Mouse (Mus musculus) CH12.LX (cell line): ENCODE results near the gene Myrfl. TPM values are rescaled to one million over a fixed set of nuclear protein-coding genes. Genes with fewer than 3 reads are reported as not detected.

Experiments used
- DNase-seq: peaks from one replicate; pipeline ENCODE4 v3.0.0-alpha.2; 2013; ENCODE audit errors: extremely low read depth
- H3K27ac ChIP-seq: 2 replicates; pipeline ENCODE4 v1.5.1; 2012; ENCODE audit warnings: low read depth, mild to moderate bottlenecking, control low read depth, moderate library complexity; ENCODE audit not compliant: insufficient read depth
- H3K27me3 ChIP-seq: replicated peaks from 2 replicates; pipeline ENCODE3; 2012; ENCODE audit warnings: inconsistent platforms
- H3K36me3 ChIP-seq, 2 experiments: replicated peaks in 1 of 2; 2 replicates each; pipeline versions ENCODE3 to v1.6.1; 2012; ENCODE audit warnings: inconsistent platforms in 1 of 2, low read length in 1 of 2, mild to moderate bottlenecking in 1 of 2, mixed read lengths in 1 of 2, moderate library complexity in 1 of 2; ENCODE audit not compliant: control insufficient read depth in 1 of 2, insufficient read depth in 1 of 2
- H3K4me1 ChIP-seq, 2 experiments: 2 replicates each; pipeline ENCODE4 v1.6.1; 2012; ENCODE audit warnings: inconsistent platforms in 1 of 2, moderate library complexity in 1 of 2; ENCODE audit not compliant: insufficient read depth in 2 of 2, control insufficient read depth in 1 of 2
- H3K4me2 ChIP-seq: 2 replicates; pipeline ENCODE4 v1.6.1; 2012; ENCODE audit warnings: low read depth, mild to moderate bottlenecking, control low read depth; ENCODE audit not compliant: poor library complexity, insufficient read depth, severe bottlenecking
- H3K4me3 ChIP-seq, 3 experiments: fragments of 150-350 bp in 1 of 3; sonication (generic) in 1 of 3; replicated peaks in 1 of 3; 2 replicates each; pipeline versions ENCODE3 to v1.5.1; 2011 to 2012; ENCODE audit warnings: low read depth in 2 of 3, low read length in 2 of 3, mild to moderate bottlenecking in 2 of 3, moderate library complexity in 2 of 3, control low read depth in 1 of 3, improper control_type of control experiment in 1 of 3, inconsistent platforms in 1 of 3, mixed read lengths in 1 of 3; ENCODE audit not compliant: poor library complexity in 1 of 3
- H3K79me2 ChIP-seq: replicated peaks from 2 replicates; pipeline ENCODE4 v1.6.1; 2012; ENCODE audit warnings: mild to moderate bottlenecking, moderate library complexity; ENCODE audit not compliant: control insufficient read depth, poor library complexity, insufficient read depth, severe bottlenecking; ENCODE audit errors: extremely low read depth
- H3K9ac ChIP-seq: 2 replicates; pipeline ENCODE4 v1.6.1; 2012; ENCODE audit warnings: low read depth, mild to moderate bottlenecking, control low read depth, moderate library complexity; ENCODE audit not compliant: insufficient read depth
- H3K9me3 ChIP-seq: replicated peaks from 2 replicates; pipeline ENCODE3; 2012; ENCODE audit warnings: low read length, inconsistent platforms, mixed read lengths
- BHLHE40 ChIP-seq: IDR thresholded peaks from 2 replicates; pipeline ENCODE4 v1.6.1; 2011; ENCODE audit warnings: mild to moderate bottlenecking, low read depth, low read length, improper control_type of control experiment
- CTCF ChIP-seq, 2 experiments: IDR thresholded peaks in 1 of 2; conservative IDR thresholded peaks in 1 of 2; 2 replicates each; pipeline ENCODE4 v1.5.1; 2011 to 2012; ENCODE audit warnings: low read depth in 2 of 2, low read length in 2 of 2, improper control_type of control experiment in 1 of 2, inconsistent platforms in 1 of 2, mild to moderate bottlenecking in 1 of 2, moderate library complexity in 1 of 2
- E2F4 ChIP-seq: IDR thresholded peaks from 2 replicates; pipeline ENCODE4 v1.6.1; 2011; ENCODE audit warnings: low read depth, low read length, improper control_type of control experiment; ENCODE audit not compliant: insufficient replicate concordance
- EP300 ChIP-seq: IDR thresholded peaks from 2 replicates; pipeline ENCODE4 v1.6.1; 2011; ENCODE audit warnings: low read length, improper control_type of control experiment
- ETS1 ChIP-seq: conservative IDR thresholded peaks from 2 replicates; pipeline ENCODE4 v1.6.1; 2012; ENCODE audit warnings: low read depth, mild to moderate bottlenecking, inconsistent platforms, low read length, improper control_type of control experiment, moderate library complexity
- GABPA ChIP-seq: IDR thresholded peaks from 2 replicates; pipeline ENCODE4 v1.6.1; 2012; ENCODE audit warnings: low read depth, low read length, improper control_type of control experiment, inconsistent platforms; ENCODE audit not compliant: insufficient replicate concordance
- IRF4 ChIP-seq: IDR thresholded peaks from 2 replicates; pipeline ENCODE4 v1.6.1; 2014; ENCODE audit warnings: low read depth, mild to moderate bottlenecking, inconsistent platforms, low read length, improper control_type of control experiment
- JUN ChIP-seq: IDR thresholded peaks from 2 replicates; pipeline ENCODE4 v1.6.1; 2011; ENCODE audit warnings: low read depth, mild to moderate bottlenecking, low read length, improper control_type of control experiment, moderate library complexity; ENCODE audit not compliant: insufficient read depth
- JUND ChIP-seq: conservative IDR thresholded peaks from 2 replicates; pipeline ENCODE4 v1.6.1; 2011; ENCODE audit warnings: low read depth, low read length, improper control_type of control experiment
- KAT2A ChIP-seq: IDR thresholded peaks from 2 replicates; pipeline ENCODE4 v1.6.1; 2012; ENCODE audit warnings: low read length, improper control_type of control experiment, inconsistent platforms; ENCODE audit not compliant: insufficient replicate concordance
- MAFK ChIP-seq: IDR thresholded peaks from 2 replicates; pipeline ENCODE4 v1.6.1; 2011; ENCODE audit warnings: low read length, improper control_type of control experiment; ENCODE audit not compliant: insufficient replicate concordance
- MAX ChIP-seq: IDR thresholded peaks from 2 replicates; pipeline ENCODE4 v1.6.1; 2011; ENCODE audit warnings: low read length, improper control_type of control experiment
- MAZ ChIP-seq: IDR thresholded peaks from 2 replicates; pipeline ENCODE4 v1.6.1; 2012; ENCODE audit warnings: low read depth, mild to moderate bottlenecking, inconsistent platforms, low read length, improper control_type of control experiment, moderate library complexity
- MEF2A ChIP-seq: IDR thresholded peaks from 2 replicates; pipeline ENCODE4 v1.6.1; 2014; ENCODE audit warnings: low read depth, mild to moderate bottlenecking, inconsistent platforms, low read length, improper control_type of control experiment, borderline replicate concordance
- MXI1 ChIP-seq: IDR thresholded peaks from 2 replicates; pipeline ENCODE4 v1.6.1; 2011; ENCODE audit warnings: mild to moderate bottlenecking, low read depth, low read length, improper control_type of control experiment
- MYC ChIP-seq: IDR thresholded peaks from 2 replicates; pipeline ENCODE4 v1.6.1; 2011; ENCODE audit warnings: low read depth, mild to moderate bottlenecking, improper control_type of control experiment, low read length
- NRF1 ChIP-seq: IDR thresholded peaks from 2 replicates; pipeline ENCODE4 v1.6.1; 2014; ENCODE audit warnings: low read depth, mild to moderate bottlenecking, inconsistent platforms, low read length, improper control_type of control experiment, moderate library complexity
- POLR2A ChIP-seq: IDR thresholded peaks from 2 replicates; pipeline ENCODE4 v1.6.1; 2011; ENCODE audit warnings: low read depth, mild to moderate bottlenecking, improper control_type of control experiment, low read length
- RAD21 ChIP-seq: IDR thresholded peaks from 2 replicates; pipeline ENCODE4 v1.6.1; 2011; ENCODE audit warnings: low read depth, mild to moderate bottlenecking, low read length, improper control_type of control experiment, moderate library complexity
- SIN3A ChIP-seq: IDR thresholded peaks from 2 replicates; pipeline ENCODE4 v1.6.1; 2012; ENCODE audit warnings: low read length, improper control_type of control experiment, inconsistent platforms
- SMC3 ChIP-seq: IDR thresholded peaks from 2 replicates; pipeline ENCODE4 v1.6.1; 2011; ENCODE audit warnings: low read depth, low read length, improper control_type of control experiment
- TBP ChIP-seq: conservative IDR thresholded peaks from 2 replicates; pipeline ENCODE4 v1.6.1; 2011; ENCODE audit warnings: low read depth, low read length, improper control_type of control experiment
- TCF12 ChIP-seq: IDR thresholded peaks from 2 replicates; pipeline ENCODE4 v1.6.1; 2014; ENCODE audit warnings: low read depth, mild to moderate bottlenecking, inconsistent platforms, low read length, improper control_type of control experiment
- USF1 ChIP-seq: IDR thresholded peaks from 2 replicates; pipeline ENCODE4 v1.6.1; 2014; ENCODE audit warnings: low read depth, mild to moderate bottlenecking, inconsistent platforms, low read length, improper control_type of control experiment
- USF2 ChIP-seq: conservative IDR thresholded peaks from 2 replicates; pipeline ENCODE4 v1.6.1; 2011; ENCODE audit warnings: low read depth, low read length, improper control_type of control experiment
- ZC3H11A ChIP-seq: IDR thresholded peaks from 2 replicates; pipeline ENCODE4 v1.6.1; 2012; ENCODE audit warnings: low read depth, mild to moderate bottlenecking, inconsistent platforms, low read length, improper control_type of control experiment
- ZKSCAN1 ChIP-seq: IDR thresholded peaks from 2 replicates; pipeline ENCODE4 v1.6.1; 2012; ENCODE audit warnings: low read depth, inconsistent platforms, low read length, improper control_type of control experiment, borderline replicate concordance
- ZNF384 ChIP-seq: IDR thresholded peaks from 2 replicates; pipeline ENCODE4 v1.6.1; 2012; ENCODE audit warnings: low read depth, low read length, improper control_type of control experiment, inconsistent platforms
- dilution Hi-C: fragments of 300-500 bp; cut with MboI; formaldehyde crosslinking; loops from 2 replicates; pipeline ENCODE4 v1.14.3; 2020; ENCODE audit warnings: low sequenced_read_pairs; ENCODE audit not compliant: extremely low pct_unique_long_range_greater_than_20kb, extremely low pct_ligation_motif_present
- in situ Hi-C: fragments of 300-500 bp; cut with MboI; formaldehyde crosslinking; loops from 3 replicates; pipeline ENCODE4 v1.14.3; 2019; ENCODE audit warnings: low sequenced_read_pairs, low pct_ligation_motif_present, low pct_unique_long_range_greater_than_20kb, mixed read lengths
- polyA plus RNA-seq: library from polyadenylated mRNA; unstranded; fragments of >175 nt; gene quantifications from 2 replicates; pipeline ENCODE4 v1.2.1, GENCODE M21; 2012; ENCODE audit warnings: low read depth; ENCODE audit not compliant: insufficient read length
- total RNA-seq, 2 experiments: library from RNA; depleted of rRNA; stranded (reverse); fragments of 300-350 nt in 1 of 2; fragments of >200 nt in 1 of 2; gene quantifications; 2 replicates each; pipeline ENCODE4 v1.2.3; 2012 to 2014

The Myrfl gene
- total and polyA plus RNA-seq, 3 experiments, result not detected

- H3K27me3 ChIP-seq, result no peaks in the 10 kb centered on the region
- DNase-seq, result no peak
- no peaks in the 10 kb centered on the region for H3K36me3 ChIP-seq
- H3K27ac ChIP-seq, result no peak overlapping the region
- H3K9ac ChIP-seq, result no peak overlapping the region
- dilution Hi-C loops (no loop called here), in situ Hi-C loops (no loop called here)
- no peak overlapping the region for H3K4me2 ChIP-seq
- no peaks in the 10 kb centered on the region for H3K9me3 ChIP-seq
- H3K79me2 ChIP-seq, result no peaks in the 10 kb centered on the region
- no peak overlapping the region for H3K4me3 ChIP-seq
- peaks cover 5 to 9% of the 10 kb centered on the region in 2 experiments for H3K4me1 ChIP-seq
- TF ChIP-seq ZKSCAN1 (no peak), ZC3H11A (no peak), USF1 (no peak), JUND (no peak), RAD21 (no peak), TCF12 (no peak), MAFK (no peak), TBP (no peak), SMC3 (no peak)
Measured at GRCm38 (mm10) chr10:116761476-116762068, 135.1 kb downstream of the Myrfl start.

- H3K9ac ChIP-seq, result no peak overlapping the region
- H3K36me3 ChIP-seq, result no peaks in the 10 kb centered on the region
- H3K79me2 ChIP-seq, result no peaks in the 10 kb centered on the region
- H3K9me3 ChIP-seq, result no peaks in the 10 kb centered on the region
- peaks cover 5 to 9% of the 10 kb centered on the region in 2 experiments for H3K4me1 ChIP-seq
- DNase-seq, result peak; percentile 48
- dilution Hi-C loops (no loop called here), in situ Hi-C loops (no loop called here)
- no peak overlapping the region for H3K27ac ChIP-seq
- TF ChIP-seq E2F4 (no peak), MAZ (no peak), USF2 (no peak), USF1 (no peak), SIN3A (no peak), GABPA (no peak), MAFK (no peak), BHLHE40 (peak; percentile 91), ZKSCAN1 (no peak), ZNF384 (no peak), POLR2A (no peak), TBP (no peak), TCF12 (peak; percentile 52; the same call in 1 of the 2 replicates), MYC (peak; percentile 85), KAT2A (no peak), MEF2A (peak; percentile 41; the same call in 1 of the 2 replicates), CTCF (conservative IDR thresholded peaks at IDR 0.05 in 1 of 2, IDR thresholded peaks at IDR 0.05 in 1 of 2; ENCODE audit: low read depth in 2 of 2, low read length in 2 of 2) (no peak), JUN (peak; percentile 82), JUND (peak; percentile 84), EP300 (peak; percentile 79), MXI1 (peak; percentile 64; the same call in 1 of the 2 replicates), ETS1 (peak; percentile 83), RAD21 (no peak), MAX (peak; percentile 79), ZC3H11A (no peak), IRF4 (peak; percentile 55), NRF1 (no peak)
- H3K27me3 ChIP-seq, result no peaks in the 10 kb centered on the region
- H3K4me2 ChIP-seq, result peak overlapping the region; percentile 42
- no peak overlapping the region for H3K4me3 ChIP-seq
Measured at GRCm38 (mm10) chr10:116760561-116760960, 136.2 kb downstream of the Myrfl start.
